Mouse (Mus musculus) gastrocnemius, postnatal 14 days (tissue): Measurements from ENCODE around the gene Serhl. TPM values are rescaled to one million over a fixed set of nuclear protein-coding genes. Genes with fewer than 3 reads are reported as not detected.
A peak's percentile ranks its signal among the peaks of the same experiment; 100 is the strongest.

Experiments
- DNase-seq: peaks from one replicate; pipeline ENCODE4 v3.0.0; 2021; ENCODE audit warnings: mixed read lengths
- intact Hi-C: fragments of 180-260 bp; cut with DNase I; formaldehyde crosslinking; loops from one replicate; pipeline ENCODE4 v1.15.1; 2025; ENCODE audit warnings: low total_unique reads
- total RNA-seq, 2 experiments: library from RNA; stranded (reverse); gene quantifications; 2 replicates each; pipeline ENCODE4 v1.2.3; 2021

Gene Serhl
- total RNA-seq, 2 experiments from 2014 or later = 31.9 to 32.5 TPM

DNA sequence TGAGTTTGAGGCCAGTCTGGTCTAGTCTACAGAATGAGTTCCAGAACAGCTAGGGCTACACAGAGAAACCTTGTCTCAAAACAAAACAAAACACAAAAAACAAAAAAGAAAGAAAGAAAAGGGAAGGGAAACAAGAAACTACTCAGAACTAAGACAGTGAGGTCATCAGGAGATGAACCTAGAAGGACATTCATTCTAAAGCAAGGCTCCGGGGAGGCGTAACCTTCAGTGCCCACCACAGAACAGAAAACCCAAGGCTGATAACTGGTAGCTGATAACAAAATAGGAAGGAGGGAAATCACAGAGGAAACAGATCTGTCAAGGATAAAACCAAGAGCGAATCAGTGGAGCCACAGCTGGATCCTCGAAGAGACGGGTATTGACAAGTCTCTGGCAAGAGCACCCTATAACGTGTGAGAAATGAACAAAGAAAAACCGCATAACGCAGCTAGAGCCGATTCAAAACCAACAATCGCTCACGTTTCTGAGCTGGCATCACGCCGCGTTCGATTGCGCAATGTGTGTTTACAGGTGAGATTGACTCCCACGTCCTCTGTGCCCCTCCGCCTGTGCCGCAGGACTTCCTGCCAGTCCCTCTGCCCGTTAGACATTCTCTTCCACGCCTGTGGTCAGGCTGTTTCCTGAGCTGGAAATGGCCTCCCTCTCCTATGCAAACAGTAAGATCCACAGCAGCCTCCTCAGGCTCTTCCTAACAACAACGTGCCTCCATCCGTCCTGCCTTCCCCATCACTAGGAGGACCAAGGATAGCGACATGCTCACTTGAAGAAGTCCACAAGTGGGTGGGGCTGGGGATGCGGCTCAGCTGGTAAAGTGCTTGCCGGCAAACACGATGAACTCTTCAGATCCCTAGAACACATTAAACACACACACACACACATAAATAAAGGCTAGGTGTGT is 13.4 kb upstream of the Serhl start:
- intact Hi-C loops = no loop called here
- no peak for DNase-seq

DNA sequence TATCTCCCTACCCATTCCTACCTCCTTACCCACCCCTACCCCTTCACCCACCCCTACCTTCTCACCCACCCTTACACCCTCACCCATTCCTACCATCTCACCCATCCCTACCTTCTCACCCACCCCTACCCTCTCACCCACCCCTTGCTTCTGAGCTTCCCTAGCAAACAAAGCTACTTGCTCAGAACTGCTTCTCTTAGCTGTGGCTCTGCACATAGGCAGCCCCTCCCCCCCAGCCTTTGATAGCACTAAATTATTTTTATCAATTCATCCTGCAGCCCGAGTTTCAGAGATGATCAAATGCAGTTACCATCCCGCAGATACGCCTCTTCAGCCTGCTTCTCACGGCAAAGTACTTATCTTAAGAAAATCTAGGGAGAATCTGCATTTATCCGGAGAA is 5.8 kb upstream of the Serhl start:
- no peak for DNase-seq
- intact Hi-C loops = no loop called here

DNA sequence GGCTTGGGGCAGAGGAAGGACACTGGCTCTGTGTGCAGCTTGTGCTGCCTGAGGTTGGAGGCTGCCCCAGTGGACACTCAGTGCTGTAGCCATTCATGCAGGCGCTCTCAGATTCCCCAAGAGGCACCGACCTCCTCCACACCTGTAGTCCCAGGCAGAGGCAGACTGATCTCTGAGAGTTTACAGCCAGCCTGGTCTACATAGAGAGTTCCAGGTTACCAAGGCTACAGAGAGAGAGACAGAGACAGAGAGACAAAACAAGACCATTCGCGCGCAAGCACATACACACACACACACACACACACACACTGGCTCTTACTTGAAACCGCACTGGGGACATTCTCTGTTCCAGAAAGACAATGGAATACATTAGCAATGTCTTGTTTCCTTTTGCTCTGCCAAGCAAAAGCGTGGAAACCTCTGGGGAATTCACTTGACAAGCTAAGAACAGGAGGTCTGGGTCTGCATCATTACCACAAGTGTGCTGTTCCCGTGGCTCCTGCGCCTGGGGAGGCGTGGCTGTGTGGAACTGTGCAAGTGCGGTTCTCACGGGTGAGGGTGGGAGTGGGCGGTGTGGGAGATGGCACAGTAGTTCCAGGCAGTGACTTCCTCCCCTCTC is 5.2 kb upstream of the Serhl start:
- intact Hi-C loops = no loop called here

DNA sequence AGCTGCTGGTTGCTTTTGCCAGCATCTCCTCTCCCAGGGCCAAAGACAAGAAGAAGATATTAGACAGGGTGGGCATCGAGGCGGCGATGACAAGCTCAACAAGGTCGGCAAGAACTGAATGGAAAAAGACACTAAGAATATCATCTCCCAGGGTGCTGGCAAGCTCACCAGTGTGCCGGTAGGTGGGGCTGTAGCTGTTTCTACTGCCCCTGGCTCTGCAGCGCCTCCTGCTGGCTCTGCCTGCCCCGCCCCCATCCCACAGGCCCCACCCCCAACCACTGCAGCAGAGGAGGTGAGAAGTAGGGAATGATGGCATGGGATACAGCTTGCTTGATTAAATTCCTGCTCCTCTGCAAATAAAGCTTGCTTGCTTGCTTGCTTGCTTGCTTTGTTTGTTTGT is 3.4 kb upstream of the Serhl start:
- intact Hi-C loops = no loop called here
- peak; percentile 53 for DNase-seq

More for the DNA sequence above, 5.2 kb upstream of the Serhl start:
- no peak for DNase-seq

DNA sequence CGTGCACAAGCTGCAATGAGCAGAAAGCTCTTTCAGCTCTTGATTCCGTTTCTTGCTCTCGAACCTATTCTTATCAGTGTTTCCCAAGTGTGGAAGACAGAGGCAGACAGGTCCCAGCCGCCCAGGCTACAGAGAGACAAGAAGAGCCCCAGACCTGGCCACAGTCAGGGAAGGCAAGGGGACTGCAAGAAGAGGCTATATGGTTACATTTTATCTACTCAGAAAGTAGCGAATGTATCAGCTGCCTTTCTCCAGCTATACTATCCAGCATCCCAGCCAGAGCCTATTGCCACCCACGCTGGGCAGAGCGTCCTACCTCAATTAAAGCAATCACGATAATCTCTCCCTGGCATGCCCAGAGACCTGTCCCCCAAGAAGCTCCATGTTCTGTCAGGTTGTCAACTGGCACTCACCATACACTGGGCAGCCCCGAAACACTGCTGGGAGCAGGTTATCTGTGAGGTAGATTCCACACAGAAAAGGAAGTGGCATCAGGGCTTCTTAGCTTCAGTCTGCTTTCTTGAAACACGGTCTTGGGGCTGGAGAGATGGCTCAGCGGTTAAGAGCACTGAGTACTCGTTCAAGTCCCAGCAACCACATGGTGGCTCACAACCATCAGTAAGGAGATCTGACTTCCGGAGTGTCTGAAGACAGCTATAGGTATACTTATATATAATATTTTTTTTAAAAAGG is 2.5 kb upstream of the Serhl start:
- intact Hi-C loops = no loop called here
- DNase-seq = no peak

DNA sequence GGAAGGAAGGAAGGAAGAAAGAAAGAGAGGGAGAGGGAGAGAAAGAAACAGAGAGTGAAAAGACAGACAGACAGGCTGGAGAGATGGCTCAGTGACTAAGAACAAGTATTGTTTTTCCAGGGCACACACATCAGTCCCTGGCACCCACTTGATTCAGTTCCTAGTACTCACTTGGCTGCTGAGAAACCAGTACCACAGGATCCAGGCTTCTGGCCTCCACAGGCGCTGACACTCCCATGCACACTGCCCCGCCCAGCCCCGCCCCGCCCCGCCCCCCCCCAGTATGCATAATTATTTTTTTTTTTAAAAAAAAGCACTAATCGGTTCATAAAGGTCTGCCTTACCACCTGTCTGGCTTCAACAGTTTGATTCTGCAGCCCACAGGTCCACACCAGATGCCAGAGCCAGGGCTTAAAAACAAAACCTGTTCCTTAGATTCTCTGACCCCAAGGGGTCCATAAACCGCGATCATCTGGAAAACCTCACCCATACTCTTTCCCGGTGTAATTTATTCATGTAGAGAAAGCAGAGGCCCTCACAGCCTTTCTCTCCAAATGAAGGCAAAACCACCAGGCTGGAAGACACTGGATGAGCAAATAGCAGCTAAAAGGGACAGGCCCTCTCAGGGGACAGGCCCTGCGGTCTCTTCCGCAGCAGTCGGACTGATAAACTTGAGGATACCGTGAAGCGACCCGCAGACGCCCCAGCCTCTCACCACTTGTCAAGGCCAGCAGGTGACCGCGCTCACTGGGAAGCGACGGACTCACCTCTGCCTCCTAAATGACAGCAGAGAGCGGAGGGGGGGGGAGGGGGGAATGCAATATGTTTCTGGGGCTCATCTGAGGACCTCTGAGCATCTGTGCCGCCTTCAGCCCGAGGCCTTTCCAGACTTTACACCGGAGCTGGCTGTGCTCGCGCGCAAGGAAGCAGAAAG is 544 bp upstream of the Serhl start:
- intact Hi-C loops = no loop called here
- DNase-seq = no peak

DNA sequence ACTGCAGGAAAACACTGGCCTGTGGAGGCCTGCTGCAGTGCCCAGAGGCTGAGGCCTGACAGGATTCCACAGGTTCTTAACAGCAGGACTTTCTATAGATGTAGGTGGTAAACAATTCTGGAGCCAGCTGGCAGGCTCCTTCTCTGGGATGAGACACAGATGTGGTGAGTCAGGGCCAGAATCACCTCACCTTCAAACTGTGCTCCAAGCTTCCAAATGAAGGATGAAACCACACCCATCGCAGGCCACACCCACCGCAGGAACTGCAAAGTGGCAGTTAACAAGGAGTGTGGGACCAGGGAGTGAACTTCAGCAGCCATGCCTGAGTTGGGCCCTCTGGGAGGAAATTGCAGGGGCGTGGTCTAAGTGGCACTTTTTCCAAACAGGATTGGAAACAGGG is 1.6 kb downstream of the Serhl start:
- DNase-seq = no peak
- intact Hi-C loops = no loop called here

DNA sequence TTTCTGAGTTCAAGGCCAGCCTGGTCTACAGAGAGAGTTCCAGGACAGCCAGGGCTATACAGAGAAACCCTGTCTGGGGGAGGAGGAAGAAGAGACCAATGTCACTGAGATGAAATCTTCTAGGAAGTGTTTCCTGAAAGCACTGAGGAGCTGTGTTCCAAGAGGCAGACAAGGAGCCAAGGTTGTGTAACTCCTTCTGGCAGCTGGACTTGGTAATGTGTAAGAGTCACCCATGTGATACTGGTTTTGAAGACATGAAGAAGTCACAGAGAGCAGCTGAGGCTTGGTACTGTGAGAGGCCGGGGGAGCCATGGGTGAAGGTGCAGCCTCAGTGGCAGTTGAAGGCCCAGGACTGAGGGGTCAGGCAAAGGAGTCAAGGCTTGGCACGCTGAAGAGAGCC is 4.4 kb downstream of the Serhl start:
- intact Hi-C loops = no loop called here

DNA sequence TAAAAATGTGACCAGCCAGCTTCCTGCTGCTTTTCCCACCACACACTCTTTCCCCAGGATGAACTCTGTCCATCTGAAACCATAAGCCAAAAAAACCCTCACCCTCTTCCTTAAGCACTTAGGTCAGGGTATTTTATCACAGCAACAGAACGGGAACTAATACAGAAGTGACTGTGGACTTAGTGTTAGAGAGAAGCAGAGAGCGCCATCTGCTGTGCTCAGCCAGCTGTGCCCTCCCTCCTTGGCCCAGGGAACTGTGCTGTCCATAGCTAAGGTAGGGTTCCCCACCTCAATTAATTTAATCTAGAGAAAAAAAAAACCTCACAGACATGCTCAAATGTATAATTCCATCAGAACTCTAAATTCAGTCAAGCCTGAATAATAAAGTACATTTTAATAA is 6.6 kb downstream of the Serhl start:
- no peak for DNase-seq
- intact Hi-C loops = no loop called here

More for the DNA sequence above, 4.4 kb downstream of the Serhl start:
- peak; percentile 37 for DNase-seq

DNA sequence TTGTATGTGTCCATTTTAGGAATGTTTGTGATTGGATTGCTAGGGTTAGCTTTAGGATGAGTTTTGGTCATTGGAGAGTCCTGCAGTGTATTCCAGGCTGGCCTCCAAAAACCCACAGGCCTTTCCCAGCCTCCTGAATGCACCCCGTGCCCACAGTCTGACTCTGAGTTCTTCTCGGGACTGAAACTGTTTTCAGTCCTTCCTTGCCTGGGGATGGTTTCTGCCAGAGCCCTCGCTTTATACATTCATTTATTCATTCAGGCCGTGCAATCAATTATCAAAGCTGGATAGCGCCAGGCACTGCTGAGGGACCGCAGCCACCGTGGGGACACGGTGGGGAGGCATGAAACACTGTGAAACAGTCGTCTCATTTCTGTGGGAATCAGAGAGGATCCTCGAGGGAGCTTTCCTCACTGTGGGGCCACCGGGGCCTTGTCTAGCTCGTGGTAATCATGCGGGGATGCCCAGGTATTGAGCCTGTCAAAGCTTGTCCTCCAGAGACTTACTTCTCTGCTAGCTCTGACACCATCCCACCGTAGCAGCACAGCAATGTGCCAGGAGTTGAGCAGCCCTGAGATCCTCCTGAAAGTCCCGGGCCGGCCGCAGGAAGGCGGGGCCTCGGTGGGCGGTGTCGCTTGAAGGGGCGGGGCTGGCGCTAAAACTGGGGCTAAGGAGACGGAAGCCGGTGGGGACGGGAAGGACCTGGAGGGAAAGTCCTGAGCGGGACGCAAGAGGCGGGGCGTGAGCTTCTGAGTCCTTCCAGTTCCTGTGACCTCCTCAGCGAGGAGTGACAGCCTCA is 10.4 kb downstream of the Serhl start:
- intact Hi-C loops = loop anchor here (10.0 kb wide), 1 partner anchor 285 kb away; no protein-coding TSS in a partner anchor
- peak; percentile 94 for DNase-seq

DNA sequence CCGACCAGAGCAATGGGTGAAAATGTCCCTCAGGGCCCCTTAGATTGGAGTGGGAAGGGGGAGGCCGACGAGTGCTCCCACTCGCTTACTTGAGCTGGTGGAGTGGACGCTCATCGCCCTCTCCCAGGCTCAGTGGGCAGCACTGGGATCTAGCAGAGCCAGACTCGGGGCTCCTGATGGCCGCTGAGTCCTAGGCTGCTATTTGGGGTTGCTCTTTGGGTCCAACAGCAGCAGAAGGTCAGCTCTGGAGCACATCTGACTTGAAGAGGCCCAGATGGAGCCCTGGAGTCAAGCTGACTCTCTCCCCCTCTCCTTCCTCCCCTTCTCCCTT is 11.0 kb downstream of the Serhl start:
- no peak for DNase-seq
- intact Hi-C loops = loop anchor here (10.0 kb wide), 1 partner anchor 285 kb away; no protein-coding TSS in a partner anchor

DNA sequence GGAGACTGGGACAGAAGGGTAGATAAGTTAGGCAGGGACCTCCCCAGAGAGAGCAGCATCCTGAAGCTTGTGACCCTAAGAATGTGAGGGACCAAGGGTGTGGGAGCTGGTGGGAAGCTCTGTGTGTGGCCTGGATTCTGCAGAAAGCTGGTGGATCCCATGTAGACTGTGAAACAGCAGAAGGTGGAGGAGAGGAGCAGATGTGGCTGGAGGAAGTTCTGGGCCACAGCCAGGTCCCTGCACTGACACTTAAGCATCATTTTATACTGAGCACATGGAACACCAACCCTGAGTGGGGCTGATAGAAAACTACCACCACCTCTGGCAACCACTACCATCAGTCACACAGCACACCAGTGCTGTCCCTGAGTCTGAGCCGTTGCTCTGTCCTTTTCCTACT is 13.8 kb downstream of the Serhl start:
- intact Hi-C loops = loop anchor here (10.0 kb wide), 1 partner anchor 288 kb away; no protein-coding TSS in a partner anchor
- DNase-seq = no peak

DNA sequence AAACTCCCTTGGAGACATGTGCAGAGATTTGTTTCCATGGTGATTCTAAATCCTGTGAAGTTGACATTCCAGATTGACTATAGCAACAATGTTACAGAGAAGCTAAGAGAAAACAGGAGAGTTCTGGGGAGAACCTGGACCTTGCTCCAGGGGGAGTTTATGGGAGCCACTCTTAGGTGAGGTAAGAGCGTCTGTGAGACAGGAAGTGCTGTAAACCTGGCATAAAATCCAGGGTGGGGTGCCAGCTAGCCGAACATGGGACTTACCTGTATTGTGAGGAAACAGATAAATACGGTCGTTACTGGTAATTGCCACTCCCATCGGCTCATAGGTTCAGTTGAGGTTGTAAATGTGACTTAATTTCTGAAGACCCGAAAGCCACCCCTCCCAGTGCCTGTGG is 17.1 kb downstream of the Serhl start:
- intact Hi-C loops = loop anchor here (10.0 kb wide), 1 partner anchor 292 kb away; no protein-coding TSS in a partner anchor
- no peak for DNase-seq

DNA sequence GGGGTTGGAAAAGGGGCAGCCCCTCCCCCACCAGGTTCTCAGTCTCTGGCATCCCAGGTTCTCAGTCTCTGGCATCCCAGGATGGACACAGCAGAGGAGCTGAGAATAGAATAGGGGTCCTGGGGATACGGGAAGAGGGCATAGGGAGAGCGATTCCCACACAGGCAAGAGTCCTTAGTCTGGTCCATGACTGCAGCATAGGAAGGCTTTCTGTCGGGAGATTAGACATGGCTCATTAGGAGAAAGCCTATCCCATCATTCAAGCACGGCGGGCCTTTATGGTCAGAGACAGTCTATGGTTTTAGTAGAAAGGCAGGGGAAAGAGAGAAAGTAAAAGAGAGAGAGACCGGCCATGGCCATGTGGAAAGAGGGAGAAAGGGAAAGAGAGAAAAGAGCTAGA is 18.5 kb downstream of the Serhl start:
- intact Hi-C loops = loop anchor here (10.0 kb wide), 1 partner anchor 293 kb away; no protein-coding TSS in a partner anchor
- no peak for DNase-seq

DNA sequence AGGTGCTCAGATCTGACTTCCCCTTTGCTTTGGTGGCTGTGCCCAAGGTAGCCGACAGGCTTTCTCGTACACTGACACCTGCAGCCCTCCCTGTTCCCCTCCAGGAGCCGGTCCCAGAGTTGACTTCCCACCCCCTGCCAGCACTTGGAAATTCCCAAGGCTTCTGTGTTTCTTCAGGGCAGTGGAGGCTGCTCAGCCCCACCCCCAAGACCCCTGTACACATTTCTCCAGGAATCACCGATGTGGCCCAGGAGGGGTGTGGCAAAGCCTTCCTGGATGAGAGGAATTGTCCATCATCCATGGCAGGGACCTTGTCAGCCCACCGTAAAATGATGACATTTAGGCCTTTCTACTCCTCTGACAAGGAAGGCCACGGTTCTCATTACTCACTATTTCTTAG is 22.0 kb downstream of the Serhl start:
- intact Hi-C loops = no loop called here
- DNase-seq = no peak

DNA sequence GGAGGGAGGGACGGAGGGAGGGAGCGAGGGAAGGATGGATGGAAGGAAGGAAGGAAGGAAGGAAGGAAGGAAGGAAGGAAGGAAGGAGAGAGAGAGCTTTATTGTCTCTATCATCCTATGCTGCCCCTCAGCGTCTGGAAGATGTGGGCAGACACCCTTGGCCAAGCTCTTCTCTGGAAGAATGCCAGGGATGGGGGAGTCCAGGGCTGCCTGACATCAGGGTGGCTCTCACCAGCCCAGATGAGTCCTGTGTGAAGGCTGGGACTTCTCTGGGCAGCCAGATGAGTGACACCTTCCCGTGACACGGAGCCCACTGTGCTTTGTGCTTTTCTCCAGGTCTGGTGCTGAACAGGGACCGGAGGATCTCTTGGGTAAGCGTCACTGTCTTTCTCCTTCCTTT is 22.6 kb downstream of the Serhl start:
- intact Hi-C loops = no loop called here
- no peak for DNase-seq

DNA sequence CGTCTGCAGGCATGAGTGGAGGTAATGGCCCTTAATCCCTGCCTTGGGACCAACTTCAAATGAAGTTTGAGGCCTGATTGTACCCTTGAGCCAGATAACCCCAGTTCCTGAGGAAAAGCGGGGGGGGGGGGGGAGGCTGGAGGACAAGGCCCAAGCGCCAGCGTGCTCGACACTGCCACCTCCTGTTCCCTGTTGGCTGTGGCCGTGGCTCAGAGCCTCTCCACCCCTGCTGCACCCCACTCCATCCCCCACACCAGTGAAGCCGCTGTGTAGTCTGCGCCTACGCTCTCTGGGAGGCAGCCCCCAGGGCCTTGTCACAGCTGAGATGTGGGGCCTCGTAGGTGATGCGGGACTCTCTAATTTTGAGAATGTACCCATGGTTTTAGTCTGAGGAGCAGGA is 23.6 kb downstream of the Serhl start:
- intact Hi-C loops = no loop called here
- DNase-seq = peak; percentile 77

DNA sequence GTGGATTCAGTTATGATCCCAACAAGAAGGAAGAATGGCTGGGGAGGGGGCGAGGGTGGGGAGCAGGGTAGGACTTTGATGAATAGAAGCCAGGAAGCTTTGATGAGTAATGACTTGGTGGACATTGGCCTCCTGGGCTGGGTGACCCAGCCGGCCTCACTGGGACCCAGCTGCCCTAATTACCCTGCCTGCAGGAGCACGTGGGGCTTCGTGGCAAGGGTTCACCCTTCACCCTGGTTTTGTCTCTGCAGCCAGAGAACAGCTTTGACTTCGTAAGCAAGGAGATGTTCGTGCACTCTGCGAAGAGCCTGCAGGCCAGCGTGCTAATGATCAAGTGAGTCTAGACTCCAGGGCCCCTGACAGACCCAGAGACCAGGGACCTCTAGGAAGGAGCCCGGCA is 24.8 kb downstream of the Serhl start:
- DNase-seq = no peak
- intact Hi-C loops = no loop called here

DNA sequence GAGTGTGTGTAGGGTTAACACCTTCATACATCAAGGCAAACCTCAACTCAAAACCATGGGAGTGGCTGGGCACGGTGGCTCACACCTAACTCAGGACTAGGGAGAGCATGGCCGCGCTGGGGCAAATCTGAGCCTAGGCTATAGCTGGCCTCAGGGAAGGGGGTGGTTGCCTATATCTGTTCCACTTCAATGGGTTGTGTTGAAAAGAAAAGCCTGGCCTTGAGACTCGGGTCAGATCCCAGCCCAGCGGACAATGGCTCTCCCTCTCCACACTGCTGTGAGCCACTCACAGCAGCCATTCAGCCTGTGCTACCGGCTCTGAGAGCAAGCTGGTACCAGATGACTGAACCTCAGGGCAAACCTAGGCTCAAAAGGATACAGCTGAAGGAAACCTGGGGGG is 25.8 kb downstream of the Serhl start:
- no peak for DNase-seq
- intact Hi-C loops = no loop called here
